Mouse (Mus musculus) olfactory bulb, adult 2 months (tissue): ENCODE measurements around the gene Spock1.

Experiments
- CTCF ChIP-seq: fragments of 200-500 bp; IDR thresholded peaks from 2 replicates; pipeline ENCODE4 v1.5.1; 2012; ENCODE audit warnings: low read depth, mild to moderate bottlenecking, low read length, moderate library complexity; ENCODE audit not compliant: insufficient read depth
- POLR2A ChIP-seq: fragments of 200-500 bp; IDR thresholded peaks from 2 replicates; pipeline ENCODE4 v1.6.1; 2012; ENCODE audit warnings: mild to moderate bottlenecking, low read depth, low read length, moderate library complexity; ENCODE audit not compliant: insufficient read depth

DNA sequence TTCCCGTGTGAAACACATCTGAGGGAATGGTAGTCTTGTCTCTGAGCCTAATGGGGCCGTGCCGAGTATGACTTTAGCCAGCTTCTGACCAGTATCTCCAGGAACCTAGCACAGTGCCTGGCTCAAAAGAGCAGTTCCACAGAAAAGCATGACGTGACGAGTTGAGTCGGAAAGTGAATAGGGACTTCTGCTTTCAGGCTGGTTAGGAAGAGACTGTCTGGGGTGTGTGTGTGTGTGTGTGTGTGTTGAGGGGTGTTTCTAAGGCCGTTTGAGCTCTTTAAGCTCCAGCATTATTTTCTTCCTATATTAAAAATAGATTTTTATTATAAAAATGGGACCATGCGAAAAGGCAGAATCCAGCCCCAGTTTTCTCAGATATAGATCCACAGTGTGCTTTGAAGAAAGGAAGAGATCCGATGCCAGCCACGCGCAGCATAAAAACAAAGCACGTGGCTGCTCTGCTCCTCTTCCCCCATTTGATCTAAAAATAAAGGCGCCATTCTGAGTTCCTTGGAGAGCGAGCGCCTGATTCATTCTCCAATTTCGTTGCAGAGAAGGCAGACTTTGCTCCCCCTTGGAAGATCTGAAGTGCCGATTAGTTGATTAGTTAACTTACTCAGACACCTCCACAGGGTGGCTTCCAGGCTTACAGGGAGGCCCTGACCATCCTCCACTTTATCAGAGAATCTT is 288.9 kb downstream of the Spock1 start:
- no peak for TF ChIP-seq CTCF
- TF ChIP-seq POLR2A = no peak
